Mouse (Mus musculus) liver, postnatal 0 days (tissue): ENCODE measurements around the gene Cers3.

ENCODE experiments used
- CTCF ChIP-seq: sonication (generic); IDR thresholded peaks from 2 replicates; pipeline ENCODE4 v1.5.1; 2016; ENCODE audit warnings: antibody characterized with exemption, low read depth
- EP300 ChIP-seq: IDR thresholded peaks from 2 replicates; pipeline ENCODE4 v1.6.1; 2016; ENCODE audit warnings: antibody characterized with exemption, low read depth, mild to moderate bottlenecking

- TF ChIP-seq CTCF (no peak), EP300 (no peak)
Measured at GRCm38 (mm10) chr7:66810436-66810835, 67.1 kb downstream of the Cers3 start.
